Mouse (Mus musculus): Measurements from ENCODE around the gene Fgf4. TPM values are rescaled to one million over a fixed set of nuclear protein-coding genes. Genes with fewer than 3 reads are reported as not detected.
A peak's percentile ranks its signal among the peaks of the same experiment; 100 is the strongest.

Gene Fgf4
- polyA plus RNA-seq, 1 experiment: not detected

- Histone ChIP-seq H3K4me1 (ENCODE audit: control insufficient read depth, insufficient read depth, low read length) (no peaks in the 10 kb centered on the region), H3K4me3 (replicated peaks; ENCODE audit: insufficient read depth, low read depth, low read length) (no peak within 1 kb of the TSS), H3K27ac (ENCODE audit: insufficient read depth, low read length) (no peak within 1 kb of the TSS), H3K27me3 (ENCODE audit: control insufficient read depth, insufficient read depth, low read length) (no peaks in the 10 kb centered on the region; the same call in 1 of the 2 replicates)
- 6% methylated on average over 43 of the region's 43 CpGs for WGBS
- TF ChIP-seq CTCF (IDR thresholded peaks at IDR 0.05; ENCODE audit: borderline replicate concordance, insufficient read depth, low read depth, low read length) (no peak), POLR2A (IDR thresholded peaks at IDR 0.05; ENCODE audit: borderline replicate concordance, insufficient read depth, low read length) (no peak)
- DNase-seq: no peak
Measured at GRCm38 (mm10) chr7:144837891-144838488, 9.2 kb upstream of the Fgf4 start, which contains the start of gene Fgf3. Gene Fgf3 (plus strand): TSS chr7:144838083.

GRCm38 (mm10) chr7:144838522-144839503, 8.4 kb upstream of the Fgf4 start:
- H3K4me3 ChIP-seq (replicated peaks; ENCODE audit: insufficient read depth, low read depth, low read length): no peak overlapping the region
- H3K27ac ChIP-seq (ENCODE audit: insufficient read depth, low read length): no peak overlapping the region
- H3K4me1 ChIP-seq (ENCODE audit: control insufficient read depth, insufficient read depth, low read length): no peaks in the 10 kb centered on the region

DNA sequence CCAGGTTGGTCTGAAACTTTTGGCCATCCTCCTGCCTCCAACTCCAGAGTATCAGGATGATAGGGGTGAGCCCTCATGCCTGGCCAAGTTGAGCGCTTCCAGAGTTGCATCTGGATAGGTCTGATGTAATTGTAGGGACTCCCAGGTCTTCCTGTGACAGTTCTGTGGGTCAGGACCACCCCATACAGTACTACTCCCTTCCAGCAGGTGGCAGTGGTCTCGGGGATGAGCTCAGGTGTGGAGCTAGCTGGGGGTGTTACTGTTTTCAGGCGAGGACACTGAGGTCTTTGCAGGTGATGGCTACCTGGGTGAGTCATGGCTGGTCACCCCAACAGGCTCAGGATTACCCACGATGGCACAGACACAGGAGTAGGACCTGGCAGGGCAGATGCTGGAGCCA, 1.0 kb upstream of the Fgf4 start:
- peak in 1 of 2 experiments; percentile 20 for DNase-seq
- no peak overlapping the region for H3K27ac ChIP-seq (ENCODE audit: insufficient read depth, low read length)
- TF ChIP-seq CTCF (IDR thresholded peaks at IDR 0.05; ENCODE audit: borderline replicate concordance, insufficient read depth, low read depth, low read length) (peak; percentile 59), POLR2A (IDR thresholded peaks at IDR 0.05; ENCODE audit: borderline replicate concordance, insufficient read depth, low read length) (no peak)
- WGBS: 40% methylated on average over 4 of the region's 4 CpGs
- H3K4me3 ChIP-seq (replicated peaks; ENCODE audit: insufficient read depth, low read depth, low read length): no peak overlapping the region
- H3K27me3 ChIP-seq (ENCODE audit: control insufficient read depth, insufficient read depth, low read length): no peaks in the 10 kb centered on the region
- H3K4me1 ChIP-seq (ENCODE audit: control insufficient read depth, insufficient read depth, low read length): no peaks in the 10 kb centered on the region

More at GRCm38 (mm10) chr7:144838522-144839503, 8.4 kb upstream of the Fgf4 start:
- under 1% methylated on average over 94 of the region's 94 CpGs for WGBS
- DNase-seq: no peak
- no peaks in the 10 kb centered on the region; the same call in 1 of the 2 replicates for H3K27me3 ChIP-seq (ENCODE audit: control insufficient read depth, insufficient read depth, low read length)
- no peak for TF ChIP-seq POLR2A (IDR thresholded peaks at IDR 0.05; ENCODE audit: borderline replicate concordance, insufficient read depth, low read length)
- TF ChIP-seq CTCF (IDR thresholded peaks at IDR 0.05; ENCODE audit: borderline replicate concordance, insufficient read depth, low read depth, low read length): no peak

GRCm38 (mm10) chr7:144851321-144851720, 4.2 kb downstream of the Fgf4 start:
- no peak for DNase-seq
- no peak overlapping the region for H3K27ac ChIP-seq (ENCODE audit: insufficient read depth, low read length)
- 60% methylated on average over 3 of the region's 3 CpGs for WGBS

GRCm38 (mm10) chr7:144854966-144855365, 7.8 kb downstream of the Fgf4 start:
- Histone ChIP-seq H3K4me1 (ENCODE audit: control insufficient read depth, insufficient read depth, low read length) (no peaks in the 10 kb centered on the region), H3K4me3 (replicated peaks; ENCODE audit: insufficient read depth, low read depth, low read length) (no peak overlapping the region), H3K27me3 (ENCODE audit: control insufficient read depth, insufficient read depth, low read length) (no peaks in the 10 kb centered on the region), H3K27ac (ENCODE audit: insufficient read depth, low read length) (no peak overlapping the region)
- no peak for TF ChIP-seq POLR2A (IDR thresholded peaks at IDR 0.05; ENCODE audit: borderline replicate concordance, insufficient read depth, low read length)
- DNase-seq: no peak
- WGBS: 70% methylated on average over 3 of the region's 3 CpGs

More at GRCm38 (mm10) chr7:144851321-144851720, 4.2 kb downstream of the Fgf4 start:
- no peaks in the 10 kb centered on the region for H3K27me3 ChIP-seq (ENCODE audit: control insufficient read depth, insufficient read depth, low read length)
- no peaks in the 10 kb centered on the region for H3K4me1 ChIP-seq (ENCODE audit: control insufficient read depth, insufficient read depth, low read length)
- no peak for TF ChIP-seq CTCF (IDR thresholded peaks at IDR 0.05; ENCODE audit: borderline replicate concordance, insufficient read depth, low read depth, low read length)
- H3K4me3 ChIP-seq (replicated peaks; ENCODE audit: insufficient read depth, low read depth, low read length): no peak overlapping the region

- no peak for TF ChIP-seq CTCF (IDR thresholded peaks at IDR 0.05; ENCODE audit: borderline replicate concordance, insufficient read depth, low read depth, low read length)
- no peak for TF ChIP-seq POLR2A (IDR thresholded peaks at IDR 0.05; ENCODE audit: borderline replicate concordance, insufficient read depth, low read length)
Measured at GRCm38 (mm10) chr7:144857158-144857557, 10.0 kb downstream of the Fgf4 start.

DNA sequence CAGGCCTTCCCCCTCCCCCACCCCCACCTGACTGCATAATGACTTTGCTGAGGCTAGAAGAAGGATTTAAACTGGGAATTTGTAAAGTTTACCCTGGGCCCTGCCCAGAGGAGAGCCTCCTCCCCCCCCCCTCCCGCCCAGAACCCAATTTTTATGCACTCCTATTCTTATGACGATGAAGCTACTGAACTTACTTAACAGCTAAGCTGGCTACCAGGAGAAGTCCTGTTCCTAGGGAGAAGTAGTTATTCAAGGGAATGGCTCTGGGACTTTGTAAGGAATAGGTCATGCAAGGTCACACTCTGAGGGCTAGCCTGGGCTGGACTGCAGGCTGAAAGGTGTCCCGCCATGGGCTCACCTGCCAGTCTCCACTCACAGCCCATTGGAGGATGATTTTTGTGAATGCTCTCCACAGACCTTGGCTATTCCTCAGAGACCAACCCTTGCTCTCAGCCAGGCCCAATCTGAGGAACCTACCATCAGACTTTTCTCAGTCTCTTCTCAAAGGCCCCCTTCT, 10.7 kb downstream of the Fgf4 start:
- Histone ChIP-seq H3K4me1 (ENCODE audit: control insufficient read depth, insufficient read depth, low read length) (peaks cover 4% of the 10 kb centered on the region; the same call in 1 of the 2 replicates), H3K4me3 (replicated peaks; ENCODE audit: insufficient read depth, low read depth, low read length) (no peak overlapping the region), H3K27me3 (ENCODE audit: control insufficient read depth, insufficient read depth, low read length) (peaks cover 3% of the 10 kb centered on the region; the same call in 1 of the 2 replicates), H3K27ac (ENCODE audit: insufficient read depth, low read length) (no peak overlapping the region)
- WGBS: 82% methylated on average over 3 of the region's 3 CpGs
- no peak for DNase-seq
- TF ChIP-seq CTCF (IDR thresholded peaks at IDR 0.05; ENCODE audit: borderline replicate concordance, insufficient read depth, low read depth, low read length) (no peak), POLR2A (IDR thresholded peaks at IDR 0.05; ENCODE audit: borderline replicate concordance, insufficient read depth, low read length) (no peak)

More at GRCm38 (mm10) chr7:144857158-144857557, 10.0 kb downstream of the Fgf4 start:
- WGBS: 82% methylated on average over 7 of the region's 7 CpGs
- Histone ChIP-seq H3K27ac (ENCODE audit: insufficient read depth, low read length) (no peak overlapping the region), H3K4me1 (ENCODE audit: control insufficient read depth, insufficient read depth, low read length) (peaks cover 2% of the 10 kb centered on the region; the same call in 1 of the 2 replicates), H3K27me3 (ENCODE audit: control insufficient read depth, insufficient read depth, low read length) (peaks cover 3% of the 10 kb centered on the region; the same call in 1 of the 2 replicates), H3K4me3 (replicated peaks; ENCODE audit: insufficient read depth, low read depth, low read length) (no peak overlapping the region)
- DNase-seq: no peak
